Mouse (Mus musculus) myocyte (in vitro differentiated cells): ENCODE results near the gene Sin3b.
A peak's percentile ranks its signal among the peaks of the same experiment; 100 is the strongest.

Experiments
- CEBPB ChIP-seq: IDR thresholded peaks from 2 replicates; pipeline ENCODE4 v1.6.1; 2011; ENCODE audit warnings: mild to moderate bottlenecking, moderate library complexity; ENCODE audit not compliant: poor library complexity, insufficient read depth, severe bottlenecking
- E2F4 ChIP-seq: IDR thresholded peaks from one replicate; pipeline ENCODE4 v1.6.1; 2011; ENCODE audit warnings: mild to moderate bottlenecking, control low read depth, moderate library complexity; ENCODE audit not compliant: insufficient read depth
- MAX ChIP-seq: IDR thresholded peaks from one replicate; pipeline ENCODE4 v1.6.1; 2011; ENCODE audit warnings: low read depth, mild to moderate bottlenecking, control low read depth
- MYOD1 ChIP-seq, 3 experiments: IDR thresholded peaks; one replicate each; pipeline ENCODE4 v1.6.1; 2011; ENCODE audit warnings: control low read depth in 2 of 3, low read depth in 2 of 3, mild to moderate bottlenecking in 2 of 3, moderate library complexity in 1 of 3; ENCODE audit not compliant: insufficient read length in 2 of 3, control insufficient read depth in 1 of 3
- POLR2A ChIP-seq: IDR thresholded peaks from one replicate; pipeline ENCODE4 v1.6.1; 2011; ENCODE audit warnings: low read depth, mild to moderate bottlenecking, control low read depth, moderate library complexity; ENCODE audit not compliant: insufficient read length
- POLR2AphosphoS2 ChIP-seq: IDR thresholded peaks from one replicate; pipeline ENCODE4 v1.6.1; 2011; ENCODE audit warnings: low read depth, control low read depth; ENCODE audit not compliant: insufficient read length

GRCm38 (mm10) chr8:72722769-72723650 lies at the start of gene Sin3b:
- TF ChIP-seq E2F4 (no peak), MAX (no peak), MYOD1 (IDR thresholded peaks at IDR 0.05; ENCODE audit: control insufficient read depth in 1 of 3, insufficient read length in 2 of 3, low read depth in 2 of 3) (no peak), POLR2A (peak; percentile 96), CEBPB (no peak), POLR2AphosphoS2 (peak; percentile 95)
